Mouse (Mus musculus) forebrain, embryonic 14.5 days (tissue): Measurements from ENCODE around the gene A630095N17Rik. TPM values are rescaled to one million over a fixed set of nuclear protein-coding genes. Genes with fewer than 3 reads are reported as not detected.

Source experiments
- ATAC-seq: fragments of 200-750 bp; cut with Nextera tagmentation; 2 replicates; pipeline ENCODE4 v1.8.0; 2017; ENCODE audit warnings: mild to moderate bottlenecking, moderate library complexity
- DNase-seq: peaks from one replicate; pipeline ENCODE4 v3.0.0-alpha.2; 2015; ENCODE audit warnings: low spot score
- H3K27ac ChIP-seq: fragments of 300-500 bp; sonication (generic); 2 replicates; pipeline ENCODE4 v1.5.1; 2014; ENCODE audit warnings: low read depth, mild to moderate bottlenecking, control low read depth, low read length, moderate library complexity
- H3K27me3 ChIP-seq: fragments of 300-500 bp; sonication (generic); replicated peaks from 2 replicates; pipeline ENCODE4 v1.6.1; 2014; ENCODE audit warnings: low read length, control low read depth, mixed read lengths; ENCODE audit not compliant: control insufficient read depth, insufficient read depth
- H3K36me3 ChIP-seq: fragments of 300-500 bp; sonication (generic); 2 replicates; pipeline ENCODE4 v1.6.1; 2014; ENCODE audit warnings: low read length, control low read depth; ENCODE audit not compliant: control insufficient read depth, insufficient read depth
- H3K4me1 ChIP-seq: fragments of 300-500 bp; sonication (generic); 2 replicates; pipeline ENCODE4 v1.6.1; 2014; ENCODE audit warnings: antibody characterized with exemption, low read length, control low read depth; ENCODE audit not compliant: control insufficient read depth, insufficient read depth
- H3K4me2 ChIP-seq: fragments of 300-500 bp; sonication (generic); 2 replicates; pipeline ENCODE4 v1.6.1; 2014; ENCODE audit warnings: mild to moderate bottlenecking, control low read depth, low read length
- H3K4me3 ChIP-seq: fragments of 300-500 bp; sonication (generic); 2 replicates; pipeline ENCODE4 v1.5.1; 2014; ENCODE audit warnings: low read depth, low read length, control low read depth
- H3K9ac ChIP-seq: fragments of 300-500 bp; sonication (generic); 2 replicates; pipeline ENCODE4 v1.6.1; 2014; ENCODE audit warnings: mild to moderate bottlenecking, low read length, control low read depth, moderate library complexity
- H3K9me3 ChIP-seq: fragments of 300-500 bp; sonication (generic); replicated peaks from 2 replicates; pipeline ENCODE4 v1.6.1; 2016; ENCODE audit warnings: low read length, control low read depth, mixed read lengths; ENCODE audit not compliant: control insufficient read depth
- WGBS: fragments of 180-500 bp; shearing (Covaris S2); extraction: QIAGEN DNeasy Blood & Tissue Kit; methylation state at CpG from one replicate; pipeline ENCODE4 v1.1.7; 2014; 5-methylcytosine and 5-hydroxymethylcytosine counted together
- polyA plus RNA-seq: library from polyadenylated mRNA; unstranded; fragments of >200 nt; fragmentation: Nextera tagmentation; extraction: Ambion mirVana; gene quantifications from 2 replicates; pipeline ENCODE4 v1.2.1, GENCODE M21; 2014

Gene A630095N17Rik
- polyA plus RNA-seq, 1 experiment from 2014 or later = not detected

- no peaks in the 10 kb centered on the region for H3K9me3 ChIP-seq
- no peaks in the 10 kb centered on the region for H3K27me3 ChIP-seq
- no peak overlapping the region for H3K9ac ChIP-seq
- no peak overlapping the region for H3K4me3 ChIP-seq
- H3K4me1 ChIP-seq = no peaks in the 10 kb centered on the region
- WGBS = 77% methylated on average over 4 of the region's 4 CpGs
- H3K27ac ChIP-seq = no peak overlapping the region
- ATAC-seq (no peak), DNase-seq (no peak)
- H3K36me3 ChIP-seq = no peaks in the 10 kb centered on the region
- H3K4me2 ChIP-seq = no peak overlapping the region
Observed at GRCm38 (mm10) chr1:75231224-75231623, 678 bp downstream of the A630095N17Rik start.

DNA sequence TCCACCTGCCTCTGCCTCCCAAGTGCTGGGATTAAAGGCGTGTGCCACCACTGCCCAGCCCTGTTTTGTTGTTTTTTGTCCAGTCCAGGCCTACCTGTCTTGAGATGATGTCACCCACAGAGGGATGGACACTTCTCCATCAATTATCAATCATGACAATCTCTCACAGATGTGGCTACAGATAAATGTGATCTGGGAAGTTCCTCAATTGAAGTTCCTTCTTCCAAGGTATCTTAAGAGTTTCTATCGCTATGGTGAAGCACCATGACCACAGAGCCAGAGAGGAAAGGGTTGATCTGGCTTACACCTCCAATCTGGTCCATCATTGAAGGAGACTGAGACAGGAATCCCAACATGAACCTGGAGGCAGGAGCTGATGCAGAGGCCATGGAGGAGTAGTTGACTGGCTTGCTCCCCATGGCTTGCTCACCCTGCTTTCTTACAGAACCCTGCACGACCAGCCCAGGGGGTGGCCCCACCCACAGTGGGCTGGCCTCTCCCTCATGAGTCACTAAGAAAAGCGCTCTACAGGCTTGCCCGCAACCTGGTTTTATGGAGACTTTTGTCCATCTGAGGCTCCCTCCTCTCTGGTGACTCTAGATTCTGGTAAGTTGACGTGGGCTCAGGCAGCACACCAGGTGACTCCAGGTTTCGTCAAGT lies 1.4 kb downstream of the A630095N17Rik start:
- H3K9me3 ChIP-seq = no peaks in the 10 kb centered on the region
- no peak overlapping the region for H3K27ac ChIP-seq
- no peaks in the 10 kb centered on the region for H3K36me3 ChIP-seq
- 79% methylated on average over 7 of the region's 7 CpGs for WGBS
- H3K27me3 ChIP-seq = no peaks in the 10 kb centered on the region
- H3K9ac ChIP-seq = no peak overlapping the region
- DNase-seq (no peak), ATAC-seq (no peak)
- H3K4me2 ChIP-seq = no peak overlapping the region
- no peak overlapping the region for H3K4me3 ChIP-seq
- no peaks in the 10 kb centered on the region for H3K4me1 ChIP-seq

DNA sequence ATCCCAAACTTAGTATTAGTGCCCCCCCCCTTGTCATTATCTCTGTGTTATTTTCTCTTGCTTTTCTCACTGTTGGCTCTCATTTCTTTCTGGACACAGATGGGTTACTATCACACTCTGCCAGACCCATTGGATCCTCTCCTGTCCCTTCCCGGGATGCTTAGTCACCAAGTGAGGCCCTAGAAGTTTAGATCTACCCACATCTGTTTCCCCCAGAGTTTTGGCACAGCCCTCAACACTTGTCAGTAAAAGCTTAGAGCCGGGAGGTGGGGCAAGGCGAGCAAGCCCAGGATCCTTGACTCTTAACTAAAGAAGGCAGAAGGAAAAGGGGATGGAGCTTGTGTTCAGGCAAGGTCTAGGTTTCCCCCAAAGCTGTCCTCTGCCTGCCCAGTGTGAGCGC lies 2.7 kb downstream of the A630095N17Rik start:
- WGBS = 69% methylated on average over 4 of the region's 4 CpGs
- Histone ChIP-seq H3K36me3 (no peaks in the 10 kb centered on the region), H3K27me3 (no peaks in the 10 kb centered on the region), H3K4me3 (no peak overlapping the region), H3K9me3 (no peaks in the 10 kb centered on the region), H3K9ac (no peak overlapping the region), H3K4me1 (no peaks in the 10 kb centered on the region), H3K4me2 (no peak overlapping the region), H3K27ac (no peak overlapping the region)
- DNase-seq = no peak
- no peak for ATAC-seq

DNA sequence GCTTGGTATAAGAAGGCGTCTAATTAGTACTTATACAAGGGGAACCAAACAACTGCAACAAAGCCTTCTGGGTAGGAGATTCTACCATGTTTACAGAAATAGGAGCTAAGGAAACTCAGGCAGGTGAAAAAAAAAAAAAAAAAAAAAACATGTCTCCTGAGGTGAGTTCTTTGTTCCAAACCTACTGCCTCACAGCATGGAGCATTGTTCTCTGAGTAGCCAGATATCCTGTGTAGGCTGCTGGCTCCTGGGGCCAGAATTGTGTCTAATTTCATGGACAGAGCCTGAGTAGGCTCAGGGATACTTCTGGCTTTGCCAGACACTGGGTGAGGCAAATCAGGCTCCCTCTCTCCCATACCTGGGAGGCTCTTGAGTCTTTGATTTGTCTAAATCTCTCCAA lies 4.2 kb downstream of the A630095N17Rik start:
- Histone ChIP-seq H3K4me2 (no peak overlapping the region), H3K9me3 (no peaks in the 10 kb centered on the region), H3K9ac (no peak overlapping the region), H3K27me3 (no peaks in the 10 kb centered on the region), H3K27ac (no peak overlapping the region), H3K36me3 (no peaks in the 10 kb centered on the region), H3K4me3 (no peak overlapping the region), H3K4me1 (no peaks in the 10 kb centered on the region)
- ATAC-seq (no peak), DNase-seq (no peak)
- 78% methylated on average over 1 of the region's 1 CpGs for WGBS

- Histone ChIP-seq H3K27ac (no peak overlapping the region), H3K9me3 (no peaks in the 10 kb centered on the region), H3K4me2 (no peak overlapping the region), H3K9ac (no peak overlapping the region), H3K27me3 (0 out of 2 replicates have a peak, but pooled peaks cover 3% of the 10 kb centered on the region), H3K4me3 (no peak overlapping the region), H3K36me3 (no peaks in the 10 kb centered on the region), H3K4me1 (no peaks in the 10 kb centered on the region)
- WGBS = 57% methylated on average over 2 of the region's 2 CpGs
- DNase-seq = no peak
- no peak for ATAC-seq
Observed at GRCm38 (mm10) chr1:75226138-75226537, 5.8 kb downstream of the A630095N17Rik start.

DNA sequence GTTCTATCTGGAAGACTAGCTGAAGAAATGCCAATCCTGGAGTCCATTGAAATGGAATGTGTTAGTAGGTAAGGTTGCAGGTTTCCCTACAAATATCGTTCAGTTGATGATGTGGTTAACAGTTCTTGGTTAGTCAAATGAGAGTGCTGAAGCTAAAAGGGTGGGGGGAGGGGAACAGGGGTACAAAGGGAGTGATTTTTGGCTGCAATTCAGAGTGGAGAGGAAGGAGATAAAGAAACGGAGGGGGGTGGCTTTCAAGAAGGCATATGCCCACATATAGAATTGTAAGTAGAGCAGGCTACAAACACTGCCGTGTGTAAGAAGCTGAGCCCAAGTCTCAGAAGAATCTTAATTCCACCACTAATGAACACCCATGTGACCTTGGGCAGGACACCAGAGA lies 6.4 kb downstream of the A630095N17Rik start:
- Histone ChIP-seq H3K27ac (no peak overlapping the region), H3K4me3 (no peak overlapping the region), H3K9me3 (no peaks in the 10 kb centered on the region), H3K4me2 (no peak overlapping the region), H3K36me3 (no peaks in the 10 kb centered on the region), H3K27me3 (peaks cover 9% of the 10 kb centered on the region), H3K4me1 (no peaks in the 10 kb centered on the region), H3K9ac (no peak overlapping the region)
- ATAC-seq (no peak), DNase-seq (no peak)
- 49% methylated on average over 3 of the region's 3 CpGs for WGBS

GRCm38 (mm10) chr1:75223532-75223931 lies 8.4 kb downstream of the A630095N17Rik start:
- no peaks in the 10 kb centered on the region for H3K9me3 ChIP-seq
- H3K36me3 ChIP-seq = no peaks in the 10 kb centered on the region
- H3K9ac ChIP-seq = no peak overlapping the region
- ATAC-seq = no peak
- 74% methylated on average over 6 of the region's 6 CpGs for WGBS
- H3K4me1 ChIP-seq = peaks cover 6% of the 10 kb centered on the region
- H3K27ac ChIP-seq = no peak overlapping the region
- H3K4me2 ChIP-seq = no peak overlapping the region
- DNase-seq = no peak
- H3K27me3 ChIP-seq = peaks cover 23% of the 10 kb centered on the region
- H3K4me3 ChIP-seq = no peak overlapping the region

DNA sequence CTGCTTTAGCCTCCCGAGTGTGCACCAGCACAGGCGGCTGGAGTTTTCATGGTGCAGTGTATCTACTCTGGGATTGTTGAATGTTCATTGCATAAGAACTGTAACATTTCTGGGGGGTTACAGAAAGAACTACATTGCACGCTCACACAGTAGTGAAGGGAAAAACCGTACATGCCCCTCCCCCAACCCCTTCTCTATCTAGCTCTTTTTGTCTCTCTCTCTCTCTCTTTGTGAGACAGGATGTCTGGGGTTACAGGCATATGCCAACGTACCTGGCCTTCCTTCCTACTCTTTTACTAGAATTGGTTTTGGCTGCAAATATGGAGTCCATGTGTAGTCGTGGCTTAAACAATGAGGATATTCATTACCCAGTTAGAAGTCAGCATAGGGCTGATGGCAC lies 9.0 kb downstream of the A630095N17Rik start:
- ATAC-seq = no peak
- no peak overlapping the region for H3K27ac ChIP-seq
- peaks cover 11% of the 10 kb centered on the region for H3K4me1 ChIP-seq
- 80% methylated on average over 6 of the region's 6 CpGs for WGBS
- no peaks in the 10 kb centered on the region for H3K36me3 ChIP-seq
- no peak overlapping the region for H3K4me3 ChIP-seq
- no peak overlapping the region for H3K4me2 ChIP-seq
- no peak overlapping the region for H3K9ac ChIP-seq
- no peaks in the 10 kb centered on the region for H3K9me3 ChIP-seq
- peaks cover 28% of the 10 kb centered on the region for H3K27me3 ChIP-seq
- DNase-seq = no peak

- 81% methylated on average over 3 of the region's 3 CpGs for WGBS
- DNase-seq = no peak
Observed at GRCm38 (mm10) chr1:75221538-75221937, 10.4 kb downstream of the A630095N17Rik start.

More at GRCm38 (mm10) chr1:75221538-75221937, 10.4 kb downstream of the A630095N17Rik start:
- no peak overlapping the region for H3K4me2 ChIP-seq
- no peak overlapping the region for H3K27ac ChIP-seq
- H3K4me3 ChIP-seq = no peak overlapping the region
- H3K9ac ChIP-seq = no peak overlapping the region
- no peaks in the 10 kb centered on the region for H3K36me3 ChIP-seq
- ATAC-seq = no peak
- H3K27me3 ChIP-seq = peaks cover 33% of the 10 kb centered on the region
- H3K9me3 ChIP-seq = no peaks in the 10 kb centered on the region
- H3K4me1 ChIP-seq = peaks cover 11% of the 10 kb centered on the region
